Comparison of ENCODE assay signal across 9 mouse cellular contexts in the genomic region with DNA sequence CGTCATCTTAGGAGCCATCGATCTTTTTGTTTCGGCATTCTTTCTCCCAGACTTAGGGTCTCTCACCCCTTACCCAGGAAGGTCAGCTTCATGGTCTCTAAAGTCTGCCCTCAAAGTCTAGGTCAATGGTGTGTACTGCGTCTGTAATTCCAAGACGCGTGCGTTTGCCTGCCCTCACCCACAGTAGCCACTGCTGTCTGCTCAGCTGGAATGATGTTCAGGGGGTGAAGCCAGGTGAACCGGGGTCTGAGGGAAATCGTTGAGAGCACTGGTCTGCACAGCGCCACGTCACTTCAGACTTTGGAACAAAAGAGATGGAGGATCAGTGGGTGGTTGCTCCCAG.
DNase-seq lines count a peak whose midpoint lies in the region; ATAC-seq and TF ChIP-seq lines count a peak whose summit lies in the region.
"Had no signal": no experiment of that assay in that cellular context is flagged by ENCODE, and none has a peak within 500 bp of the region (broad histone marks: within the 10 kb centered on the region; RNA-seq: fewer than 3 reads in every experiment).

No protein-coding gene starts in this region.

- peak overlapping the region; percentile 9 for H3K4me2 ChIP-seq in heart, embryonic 12.5 days
- H3K4me2 ChIP-seq in hindbrain, embryonic 12.5 days (replicated peaks): peak overlapping the region; percentile 34
- peak overlapping the region; percentile 46 for H3K4me2 ChIP-seq in midbrain, embryonic 16.5 days (ENCODE audit: low read length)

- ATAC-seq in heart, embryonic 12.5 days (ENCODE audit: insufficient number of reproducible peaks, low FRiP score): no peak
- peak; percentile 29; the same call in 1 of the 2 replicates for ATAC-seq in hindbrain, embryonic 12.5 days (ENCODE audit: low FRiP score)
- ATAC-seq in midbrain, embryonic 16.5 days: 0 out of 2 replicates have a peak, but pooled peaks have one; percentile 26

- no peak overlapping the region for H3K27ac ChIP-seq in heart, embryonic 12.5 days (ENCODE audit: poor library complexity, severe bottlenecking)
- H3K27ac ChIP-seq in heart, adult 2 months: no peak overlapping the region; the same call in 1 of the 2 replicates
- H3K27ac ChIP-seq in hindbrain, embryonic 12.5 days: no peak overlapping the region
- H3K27ac ChIP-seq in midbrain, embryonic 16.5 days (ENCODE audit: low read length): no peak overlapping the region

- 36% methylated on average over 11 of the region's 11 CpGs for WGBS in heart, embryonic 12.5 days
- WGBS in heart, adult 2 months: 59% methylated on average over 11 of the region's 11 CpGs
- WGBS in hindbrain, embryonic 12.5 days: 9% methylated on average over 11 of the region's 11 CpGs
- WGBS in midbrain, embryonic 16.5 days: 9% methylated on average over 11 of the region's 11 CpGs

- TF ChIP-seq CTCF in heart, adult 2 months (IDR thresholded peaks at IDR 0.05): no peak

- intact Hi-C loops in heart, adult 2 months (cut with DNase I): no loop called here

- H3K4me3 ChIP-seq in heart, embryonic 12.5 days: no peak overlapping the region
- no peak overlapping the region for H3K4me3 ChIP-seq in heart, adult 2 months
- H3K4me3 ChIP-seq in hindbrain, embryonic 12.5 days: no peak overlapping the region
- H3K4me3 ChIP-seq in midbrain, embryonic 16.5 days (ENCODE audit: low read depth, low read length): no peak overlapping the region

- H3K27me3 ChIP-seq in heart, embryonic 12.5 days (replicated peaks): 0 out of 2 replicates have a peak, but pooled peaks cover 4% of the 10 kb centered on the region
- no peaks in the 10 kb centered on the region for H3K27me3 ChIP-seq in heart, adult 2 months (ENCODE audit: control insufficient read depth, insufficient read depth, low read length)
- no peaks in the 10 kb centered on the region for H3K27me3 ChIP-seq in hindbrain, embryonic 12.5 days
- no peaks in the 10 kb centered on the region; the same call in 1 of the 2 replicates for H3K27me3 ChIP-seq in midbrain, embryonic 16.5 days (ENCODE audit: control insufficient read depth, insufficient read depth, low read depth, low read length)

- H3K79me2 ChIP-seq in heart, adult 2 months (replicated peaks; ENCODE audit: control insufficient read depth, insufficient read depth, low read length): no peaks in the 10 kb centered on the region

- H3K36me3 ChIP-seq in heart, embryonic 12.5 days: no peaks in the 10 kb centered on the region
- H3K36me3 ChIP-seq in heart, adult 2 months (ENCODE audit: control insufficient read depth, insufficient read depth, low read length): no peaks in the 10 kb centered on the region
- no peaks in the 10 kb centered on the region for H3K36me3 ChIP-seq in hindbrain, embryonic 12.5 days
- H3K36me3 ChIP-seq in midbrain, embryonic 16.5 days (ENCODE audit: control insufficient read depth, insufficient read depth, low read length): no peaks in the 10 kb centered on the region

- H3K9me3 ChIP-seq in heart, embryonic 12.5 days (replicated peaks): no peaks in the 10 kb centered on the region
- no peaks in the 10 kb centered on the region for H3K9me3 ChIP-seq in hindbrain, embryonic 12.5 days (replicated peaks)
- H3K9me3 ChIP-seq in midbrain, embryonic 16.5 days (replicated peaks; ENCODE audit: control insufficient read depth, low read length, poor library complexity, severe bottlenecking): no peaks in the 10 kb centered on the region

- no peak overlapping the region for H3K9ac ChIP-seq in heart, embryonic 12.5 days
- no peak overlapping the region for H3K9ac ChIP-seq in heart, adult 2 months (ENCODE audit: low read depth, low read length)
- no peak overlapping the region for H3K9ac ChIP-seq in hindbrain, embryonic 12.5 days
- no peak overlapping the region for H3K9ac ChIP-seq in midbrain, embryonic 16.5 days (ENCODE audit: low read depth, low read length)

- H3K4me1 ChIP-seq in heart, embryonic 12.5 days (replicated peaks): peaks cover 32% of the 10 kb centered on the region
- peaks cover 5% of the 10 kb centered on the region; the same call in 1 of the 2 replicates for H3K4me1 ChIP-seq in heart, adult 2 months (ENCODE audit: control insufficient read depth, insufficient read depth, low read length)
- H3K4me1 ChIP-seq in hindbrain, embryonic 12.5 days: peaks cover 41% of the 10 kb centered on the region
- H3K4me1 ChIP-seq in midbrain, embryonic 16.5 days (ENCODE audit: control insufficient read depth, insufficient read depth, low read length): peaks cover 26% of the 10 kb centered on the region

- no peak for TF ChIP-seq POLR2A in heart, adult 2 months (IDR thresholded peaks at IDR 0.05; ENCODE audit: insufficient read depth, low read depth, low read length)

- DNase-seq in heart, adult 2 months: no peak
- DNase-seq in R1 (ENCODE audit: low read depth, low spot score): peak; percentile 67
- no peak for DNase-seq in adrenal gland, postnatal 25 days
- no peak for DNase-seq in adrenal gland, adult 18-20 months (ENCODE audit: low spot score in 2 of 2)
- DNase-seq in frontal cortex, postnatal 36 days (ENCODE audit: low spot score in 2 of 2): no peak
- DNase-seq: layer of hippocampus, postnatal 36 days had no signal

- no peak for TF ChIP-seq EP300 in heart, adult 2 months (IDR thresholded peaks at IDR 0.05; ENCODE audit: insufficient read depth, low read depth, low read length)
